Mouse (Mus musculus) neural tube, embryonic 15.5 days (tissue): ENCODE data around the gene Mrpl53. TPM values are rescaled to one million over a fixed set of nuclear protein-coding genes. Genes with fewer than 3 reads are reported as not detected.
A peak's percentile ranks its signal among the peaks of the same experiment; 100 is the strongest.

Experiments
- ATAC-seq: fragments of 200-750 bp; cut with Nextera tagmentation; 2 replicates; pipeline ENCODE4 v1.8.0; 2017; ENCODE audit warnings: mild to moderate bottlenecking, moderate TSS enrichment, moderate library complexity; ENCODE audit not compliant: low FRiP score
- H3K27ac ChIP-seq: fragments of 300-500 bp; sonication (generic); replicated peaks from 2 replicates; pipeline ENCODE4 v1.5.1; 2015; ENCODE audit warnings: mild to moderate bottlenecking, inconsistent platforms
- H3K27me3 ChIP-seq: fragments of 300-500 bp; sonication (generic); replicated peaks from 2 replicates; pipeline ENCODE4 v1.6.1; 2015; ENCODE audit warnings: inconsistent platforms
- H3K36me3 ChIP-seq: fragments of 300-500 bp; sonication (generic); 2 replicates; pipeline ENCODE4 v1.6.1; 2015; ENCODE audit warnings: inconsistent platforms
- H3K4me1 ChIP-seq: fragments of 300-500 bp; sonication (generic); 2 replicates; pipeline ENCODE4 v1.6.1; 2015; ENCODE audit warnings: inconsistent platforms
- H3K4me2 ChIP-seq: fragments of 300-500 bp; sonication (generic); 2 replicates; pipeline ENCODE4 v1.6.1; 2015; ENCODE audit warnings: inconsistent platforms, mild to moderate bottlenecking, moderate library complexity
- H3K4me3 ChIP-seq: fragments of 300-500 bp; sonication (generic); replicated peaks from 2 replicates; pipeline ENCODE4 v1.5.1; 2015; ENCODE audit warnings: mild to moderate bottlenecking, inconsistent platforms
- H3K9ac ChIP-seq: fragments of 300-500 bp; sonication (generic); replicated peaks from 2 replicates; pipeline ENCODE4 v1.6.1; 2015; ENCODE audit warnings: mild to moderate bottlenecking, inconsistent platforms
- H3K9me3 ChIP-seq: fragments of 300-500 bp; sonication (generic); replicated peaks from 2 replicates; pipeline ENCODE4 v1.6.1; 2016; ENCODE audit warnings: inconsistent platforms
- WGBS: fragments of 180-500 bp; shearing (Covaris S2); methylation state at CpG from one replicate; pipeline ENCODE4 v1.1.7; 2015; ENCODE audit warnings: mixed read lengths; 5-methylcytosine and 5-hydroxymethylcytosine counted together
- polyA plus RNA-seq: library from polyadenylated mRNA; unstranded; fragments of >200 nt; fragmentation: Nextera tagmentation; extraction: Ambion mirVana; gene quantifications from 2 replicates; pipeline ENCODE4 v1.2.1, GENCODE M21; 2015

Mrpl53 gene
- polyA plus RNA-seq, 1 experiment from 2014 or later = 123 TPM

DNA sequence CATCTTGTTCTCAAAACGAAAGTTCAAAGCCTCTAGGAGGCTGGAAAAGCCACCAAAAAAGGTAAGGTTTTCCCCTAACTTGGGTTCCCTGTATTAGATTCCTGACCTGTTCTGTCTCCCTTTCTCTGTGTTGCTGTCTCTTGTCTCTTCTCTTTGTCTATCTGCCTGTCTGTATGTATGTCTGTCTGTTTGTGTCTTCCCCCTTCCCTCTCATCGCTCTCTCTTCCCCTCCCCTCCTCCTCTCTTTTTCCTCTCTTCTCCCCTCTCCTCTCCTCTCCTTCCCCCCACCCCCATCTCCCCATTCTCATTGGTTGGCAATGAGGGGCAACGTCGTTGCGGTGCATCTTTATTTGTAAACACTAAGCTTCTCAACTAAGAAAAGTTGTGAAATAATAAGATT lies 16.5 kb downstream of the Mrpl53 start, which contains the start of gene Ino80b:
Gene Ino80b (minus strand): TSS at position 101 of the 400 bp plus-strand sequence.
- peak within 1 kb of the TSS; percentile 55 for H3K9ac ChIP-seq
- no peaks in the 10 kb centered on the region for H3K27me3 ChIP-seq
- ATAC-seq = no peak
- H3K27ac ChIP-seq = peak within 1 kb of the TSS; percentile 54; the same call in 1 of the 2 replicates
- H3K4me2 ChIP-seq = peak within 1 kb of the TSS; percentile 90
- H3K4me3 ChIP-seq = peak within 1 kb of the TSS; percentile 72
- H3K36me3 ChIP-seq = no peaks in the 10 kb centered on the region
- H3K4me1 ChIP-seq = peaks cover 32% of the 10 kb centered on the region
- H3K9me3 ChIP-seq = no peaks in the 10 kb centered on the region
- WGBS = 23% methylated on average over 5 of the region's 5 CpGs

DNA sequence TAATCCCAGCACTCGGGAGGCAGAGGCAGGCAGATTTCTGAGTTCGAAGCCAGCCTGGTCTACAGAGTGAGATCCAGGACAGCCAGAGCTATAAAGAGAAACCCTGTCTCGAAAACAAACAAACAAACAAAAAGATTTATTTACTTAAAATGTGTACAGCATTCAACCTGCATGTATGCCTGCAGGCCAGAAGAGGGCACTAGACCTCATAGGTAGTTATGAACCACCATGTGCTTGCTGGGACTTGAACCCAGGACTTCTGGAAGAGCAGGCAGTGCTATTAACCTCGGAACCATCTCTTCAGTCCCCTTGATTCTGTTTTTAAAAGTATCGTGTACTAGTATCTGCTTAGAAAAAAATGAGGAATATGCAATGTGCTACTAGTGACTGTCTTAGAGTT lies 18.6 kb downstream of the Mrpl53 start:
- H3K27ac ChIP-seq = no peak overlapping the region
- no peak overlapping the region for H3K4me2 ChIP-seq
- H3K36me3 ChIP-seq = no peaks in the 10 kb centered on the region
- peaks cover 21% of the 10 kb centered on the region for H3K4me1 ChIP-seq
- no peaks in the 10 kb centered on the region; the same call in 1 of the 2 replicates for H3K27me3 ChIP-seq
- ATAC-seq = no peak
- H3K9me3 ChIP-seq = no peaks in the 10 kb centered on the region
- no peak overlapping the region for H3K4me3 ChIP-seq
- WGBS = 92% methylated on average over 5 of the region's 5 CpGs
- no peak overlapping the region for H3K9ac ChIP-seq

DNA sequence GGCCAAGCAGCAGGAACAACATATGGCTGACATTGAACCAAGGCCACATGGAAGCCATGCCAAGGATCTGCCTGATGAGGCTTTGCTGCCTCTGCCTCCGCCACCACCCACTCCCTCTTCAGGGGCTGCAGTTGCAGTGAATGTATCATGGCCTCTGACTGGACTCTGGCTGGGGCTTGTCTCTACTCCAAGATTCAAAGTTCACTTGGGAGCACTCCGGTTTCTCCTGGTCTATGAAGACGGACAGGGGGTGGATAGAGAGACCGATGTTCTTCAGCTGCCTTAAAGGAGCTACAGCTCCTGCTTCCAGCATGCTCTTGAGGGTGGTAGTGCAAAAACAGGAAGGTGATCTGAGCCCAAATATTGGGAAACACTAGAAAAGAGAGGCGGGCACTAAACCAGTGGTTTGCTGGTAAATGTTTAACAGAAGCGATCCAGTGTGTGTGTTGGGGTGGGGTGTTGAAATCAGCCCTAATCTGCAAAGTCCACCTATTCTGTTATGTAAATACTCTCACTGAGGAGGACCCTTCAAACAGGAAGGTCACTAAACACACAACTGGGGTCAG lies 22.7 kb downstream of the Mrpl53 start:
- Histone ChIP-seq H3K27ac (no peak overlapping the region), H3K9me3 (no peaks in the 10 kb centered on the region), H3K4me1 (peaks cover 8% of the 10 kb centered on the region), H3K9ac (no peak overlapping the region), H3K36me3 (no peaks in the 10 kb centered on the region), H3K27me3 (peaks cover 10% of the 10 kb centered on the region), H3K4me3 (no peak overlapping the region), H3K4me2 (no peak overlapping the region)
- ATAC-seq = no peak
- 72% methylated on average over 6 of the region's 6 CpGs for WGBS

DNA sequence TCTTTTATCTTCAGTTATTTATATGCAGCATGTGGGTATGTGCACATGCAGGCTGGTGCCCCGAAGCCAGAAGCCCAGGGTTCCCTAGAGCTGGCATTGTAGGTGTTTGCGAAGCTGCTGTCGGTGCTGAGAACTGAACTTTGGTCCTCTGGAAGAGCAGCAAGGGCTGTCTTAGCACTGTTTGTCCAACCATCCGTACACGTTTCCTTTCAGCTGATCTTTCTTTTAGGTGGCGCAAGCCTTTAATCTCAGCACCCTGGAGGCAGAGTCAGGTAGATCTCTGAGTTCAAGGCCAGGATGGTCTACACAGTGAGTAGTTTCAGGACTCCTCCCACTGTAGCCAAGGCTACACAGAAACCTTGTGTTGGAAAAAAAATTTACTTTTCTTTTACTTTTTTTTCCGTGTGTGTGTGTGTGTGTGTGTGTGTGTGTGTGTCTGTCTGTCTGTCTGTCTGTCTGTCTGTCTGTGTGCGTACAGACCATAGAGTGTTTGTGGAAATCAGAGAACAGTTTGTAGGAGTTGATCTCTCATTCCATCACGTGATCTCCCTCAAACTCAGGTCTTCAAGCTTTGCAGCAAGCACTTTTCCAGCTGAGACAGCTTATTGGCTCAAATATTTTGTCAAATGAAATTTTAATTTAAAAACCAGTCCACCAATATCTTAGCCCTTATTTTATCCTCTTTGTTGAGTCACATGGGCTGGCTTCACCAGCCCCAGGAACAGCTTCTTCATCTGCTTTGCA lies 23.5 kb downstream of the Mrpl53 start:
- peaks cover 11% of the 10 kb centered on the region for H3K27me3 ChIP-seq
- no peak overlapping the region for H3K9ac ChIP-seq
- no peaks in the 10 kb centered on the region for H3K9me3 ChIP-seq
- no peaks in the 10 kb centered on the region for H3K36me3 ChIP-seq
- 89% methylated on average over 9 of the region's 9 CpGs for WGBS
- H3K4me3 ChIP-seq = no peak overlapping the region
- H3K27ac ChIP-seq = no peak overlapping the region
- H3K4me1 ChIP-seq = peaks cover 15% of the 10 kb centered on the region
- no peak for ATAC-seq
- no peak overlapping the region for H3K4me2 ChIP-seq

DNA sequence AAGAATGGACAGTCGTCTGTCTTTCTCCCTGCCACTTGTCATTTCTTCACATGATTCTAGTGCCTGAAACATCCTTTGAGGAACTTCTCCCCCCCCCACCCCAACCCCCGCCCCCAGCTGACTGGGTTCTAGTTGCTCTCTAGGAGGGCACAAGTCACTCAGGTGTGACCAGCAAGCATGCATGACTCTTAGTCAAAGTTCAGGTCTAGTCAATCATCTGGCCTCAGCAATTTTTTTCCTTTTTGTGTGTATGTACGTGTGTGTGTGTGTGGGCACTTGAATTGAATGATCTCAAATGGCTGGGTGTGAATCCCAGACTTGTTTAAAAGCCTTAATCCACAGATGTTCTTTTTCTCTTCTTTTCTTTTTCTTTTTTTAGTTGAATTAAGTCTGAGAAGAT lies 25.4 kb downstream of the Mrpl53 start:
- Histone ChIP-seq H3K27me3 (peaks cover 11% of the 10 kb centered on the region), H3K36me3 (no peaks in the 10 kb centered on the region), H3K27ac (no peak overlapping the region), H3K9ac (no peak overlapping the region), H3K4me1 (peaks cover 32% of the 10 kb centered on the region), H3K4me3 (no peak overlapping the region), H3K4me2 (no peak overlapping the region), H3K9me3 (no peaks in the 10 kb centered on the region)
- WGBS = 71% methylated on average over 3 of the region's 3 CpGs
- no peak for ATAC-seq

DNA sequence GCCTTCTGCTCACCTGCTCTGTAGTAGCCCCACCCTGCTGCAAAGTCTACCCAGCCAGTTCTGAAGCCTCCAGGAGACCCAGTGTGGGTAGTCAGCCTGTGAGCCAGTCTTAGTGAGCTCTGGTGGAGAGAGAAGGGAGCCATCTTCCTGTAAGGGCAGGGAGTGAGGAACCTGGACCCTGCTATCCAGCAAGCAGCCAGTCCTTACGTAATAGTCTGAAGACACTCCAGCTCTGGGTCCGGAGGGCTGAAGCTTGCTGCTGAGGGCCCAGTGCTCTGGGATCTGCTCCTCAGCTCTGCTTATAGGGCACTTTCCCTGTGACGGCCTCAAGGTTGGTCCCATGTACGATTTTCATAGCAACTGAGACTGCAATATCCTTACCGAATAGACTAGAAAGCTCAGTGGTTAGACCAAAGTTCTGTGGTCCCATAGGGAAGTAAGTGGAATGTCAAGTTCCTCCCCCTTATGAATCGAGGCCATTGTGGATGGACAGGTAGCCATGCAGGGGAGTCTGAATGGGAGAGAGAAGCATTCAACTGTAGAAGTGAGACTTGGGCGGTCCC lies 26.2 kb downstream of the Mrpl53 start, which contains the start of gene Rtkn:
Gene Rtkn (plus strand): TSS at position 513 of the 563 bp plus-strand sequence.
- peak within 1 kb of the TSS; percentile 47 for H3K4me2 ChIP-seq
- ATAC-seq = no peak
- WGBS = 59% methylated on average over 7 of the region's 7 CpGs
- H3K9me3 ChIP-seq = no peaks in the 10 kb centered on the region
- H3K4me3 ChIP-seq = peak within 1 kb of the TSS; percentile 29
- H3K9ac ChIP-seq = peak within 1 kb of the TSS; percentile 27; the same call in 1 of the 2 replicates
- peaks cover 11% of the 10 kb centered on the region for H3K27me3 ChIP-seq
- peak within 1 kb of the TSS; percentile 81; the same call in 1 of the 2 replicates for H3K27ac ChIP-seq
- H3K4me1 ChIP-seq = peaks cover 39% of the 10 kb centered on the region
- no peaks in the 10 kb centered on the region for H3K36me3 ChIP-seq

DNA sequence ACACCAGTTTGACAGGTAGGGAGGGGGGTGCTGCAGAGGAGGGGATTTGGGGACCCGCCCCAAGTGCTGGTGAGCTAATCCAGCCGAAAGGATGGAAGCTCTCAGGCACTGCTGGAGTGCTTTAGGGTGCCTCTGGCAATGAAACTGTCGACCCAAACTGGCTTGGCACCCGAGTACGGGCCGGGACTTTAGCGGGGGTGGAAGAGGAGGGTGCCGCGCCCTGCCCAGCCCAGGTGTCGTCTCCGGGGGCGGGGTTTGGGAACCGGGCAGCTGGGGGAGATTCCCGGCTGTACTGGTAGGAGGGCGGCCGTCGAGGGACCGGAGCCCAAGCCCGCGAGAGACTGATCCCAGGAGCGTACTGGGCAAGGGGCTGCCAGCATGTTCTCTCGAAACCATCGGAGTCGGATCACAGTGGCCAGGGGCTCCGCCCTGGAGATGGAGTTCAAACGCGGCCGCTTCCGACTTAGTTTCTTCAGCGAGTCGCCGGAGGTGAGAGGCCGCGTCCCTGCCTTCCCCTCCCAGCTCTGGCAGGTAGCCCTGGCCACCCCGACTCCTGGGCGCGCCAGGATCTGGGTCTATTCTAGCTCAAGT lies 26.8 kb downstream of the Mrpl53 start:
- peaks cover 11% of the 10 kb centered on the region for H3K27me3 ChIP-seq
- no peaks in the 10 kb centered on the region for H3K36me3 ChIP-seq
- peak overlapping the region; percentile 81; the same call in 1 of the 2 replicates for H3K27ac ChIP-seq
- peaks cover 42% of the 10 kb centered on the region for H3K4me1 ChIP-seq
- no peaks in the 10 kb centered on the region for H3K9me3 ChIP-seq
- 7% methylated on average over 37 of the region's 37 CpGs for WGBS
- peak overlapping the region; percentile 47 for H3K4me2 ChIP-seq
- H3K9ac ChIP-seq = peak overlapping the region; percentile 27; the same call in 1 of the 2 replicates
- ATAC-seq = no peak
- H3K4me3 ChIP-seq = peak overlapping the region; percentile 29

DNA sequence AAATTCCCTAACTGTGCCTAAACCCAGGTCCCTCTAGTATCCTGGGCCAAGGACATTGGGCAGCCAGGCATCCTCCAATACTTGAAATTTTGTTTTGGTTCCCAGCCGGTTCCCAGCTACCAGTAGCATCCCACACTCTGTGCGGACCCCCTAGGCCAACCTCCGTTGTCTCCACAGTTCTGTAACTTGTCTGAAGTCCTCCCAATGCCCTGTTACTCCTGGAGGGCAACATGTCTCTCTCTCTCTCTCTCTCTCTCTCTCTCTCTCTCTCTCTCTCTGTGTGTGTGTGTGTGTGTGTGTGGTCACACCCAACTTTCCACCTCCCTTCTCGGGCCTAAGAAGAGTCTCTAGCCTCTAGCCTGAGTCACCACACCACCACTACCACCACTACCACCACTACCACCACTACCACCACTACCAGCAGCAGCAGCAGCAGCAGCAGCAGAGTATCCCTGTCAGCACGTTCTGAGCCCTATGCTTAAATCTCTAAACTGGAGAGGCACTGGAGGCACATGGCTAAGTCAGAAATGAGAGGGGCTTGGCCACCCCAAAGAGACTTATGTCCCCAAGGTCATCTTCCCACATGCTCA lies 27.5 kb downstream of the Mrpl53 start:
- Histone ChIP-seq H3K27ac (peak overlapping the region; percentile 81), H3K9me3 (no peaks in the 10 kb centered on the region), H3K27me3 (peaks cover 11% of the 10 kb centered on the region), H3K9ac (peak overlapping the region; percentile 27; the same call in 1 of the 2 replicates), H3K36me3 (no peaks in the 10 kb centered on the region), H3K4me3 (peak overlapping the region; percentile 29), H3K4me1 (peaks cover 42% of the 10 kb centered on the region), H3K4me2 (peak overlapping the region; percentile 47)
- no peak; the same call in 1 of the 2 replicates for ATAC-seq
- WGBS = 24% methylated on average over 5 of the region's 5 CpGs

DNA sequence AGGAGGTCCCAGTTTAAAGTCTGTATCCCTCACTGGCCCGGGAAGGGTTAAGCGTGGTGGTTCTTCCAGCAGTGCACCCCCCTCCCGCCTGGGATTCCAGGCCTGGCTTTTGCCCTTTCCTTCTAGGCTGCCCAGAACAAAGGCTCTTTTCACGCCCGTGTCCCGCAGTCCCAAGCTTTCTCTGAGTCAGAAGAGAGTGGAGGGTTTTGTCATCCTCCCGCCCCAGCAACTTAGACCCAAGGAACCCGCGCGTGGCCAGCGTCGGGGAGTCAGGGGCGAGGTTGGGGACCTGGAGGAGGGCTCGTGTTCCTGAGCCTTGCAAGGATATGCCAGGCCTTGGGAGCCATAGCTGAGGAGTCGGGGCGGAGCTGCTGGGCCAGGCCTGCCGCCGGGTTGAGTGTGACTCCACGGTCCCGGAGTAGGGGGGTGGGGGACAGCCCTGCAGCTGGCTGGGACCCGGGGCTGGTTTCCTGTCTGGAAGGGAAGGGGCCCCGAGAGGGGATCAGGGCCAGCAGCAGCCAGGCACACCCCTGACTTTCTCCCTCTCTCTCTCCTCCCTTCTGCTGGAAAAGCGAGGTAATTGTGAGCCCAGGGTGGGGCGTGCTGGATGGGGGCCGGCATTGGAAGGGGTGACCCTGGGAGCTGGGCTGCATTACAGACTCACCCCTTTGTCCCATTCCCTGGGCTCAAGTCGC lies 28.2 kb downstream of the Mrpl53 start:
- WGBS = 1% methylated on average over 26 of the region's 26 CpGs
- Histone ChIP-seq H3K36me3 (no peaks in the 10 kb centered on the region), H3K4me1 (peaks cover 45% of the 10 kb centered on the region), H3K27ac (peak overlapping the region; percentile 81), H3K27me3 (peaks cover 11% of the 10 kb centered on the region; the same call in 1 of the 2 replicates), H3K4me2 (peak overlapping the region; percentile 47), H3K4me3 (peak overlapping the region; percentile 29), H3K9ac (peak overlapping the region; percentile 31), H3K9me3 (no peaks in the 10 kb centered on the region)
- peak; percentile 56 for ATAC-seq

DNA sequence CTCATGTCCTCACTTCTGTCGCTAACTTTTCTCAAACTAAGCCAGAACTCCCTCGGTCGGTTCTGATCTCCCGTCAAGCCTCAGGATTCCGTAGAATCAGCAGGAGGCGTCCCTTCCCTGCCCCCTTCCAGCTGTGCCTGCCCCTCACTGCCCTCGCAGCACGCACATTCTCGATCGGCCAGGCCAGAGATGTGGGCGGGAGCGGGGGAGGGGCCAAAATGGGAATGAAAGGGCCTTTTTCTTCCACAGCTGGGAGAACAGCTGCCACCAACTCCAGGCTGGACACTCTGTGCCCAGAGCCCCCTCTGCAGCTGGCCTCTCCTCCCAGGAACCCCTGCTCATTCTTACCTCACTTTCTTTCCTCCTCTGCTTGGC lies 28.7 kb downstream of the Mrpl53 start:
- Histone ChIP-seq H3K4me3 (peak overlapping the region; percentile 29), H3K27me3 (peaks cover 11% of the 10 kb centered on the region; the same call in 1 of the 2 replicates), H3K27ac (peak overlapping the region; percentile 81), H3K4me2 (peak overlapping the region; percentile 47), H3K9me3 (no peaks in the 10 kb centered on the region), H3K36me3 (no peaks in the 10 kb centered on the region), H3K4me1 (peaks cover 50% of the 10 kb centered on the region), H3K9ac (peak overlapping the region; percentile 31)
- WGBS = under 1% methylated on average over 12 of the region's 12 CpGs
- ATAC-seq = peak; percentile 51

DNA sequence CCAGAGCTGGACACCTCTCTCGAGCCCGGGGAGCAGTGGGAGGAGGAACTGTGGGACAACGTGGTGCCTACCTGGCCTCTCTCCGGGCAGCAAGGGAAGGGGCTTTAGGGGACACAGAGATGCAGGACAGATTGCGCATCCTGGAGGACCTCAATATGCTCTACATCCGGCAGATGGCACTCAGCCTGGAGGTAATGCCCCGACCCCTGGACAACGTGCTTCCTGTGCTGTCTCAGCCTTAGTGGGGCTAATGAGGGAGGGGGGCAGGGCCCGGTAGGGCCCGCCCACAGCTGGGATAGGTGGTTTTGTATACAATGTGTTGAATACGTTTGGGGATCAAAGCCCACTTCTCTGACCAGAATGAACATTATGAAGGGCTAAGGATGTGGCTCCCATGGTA lies 29.2 kb downstream of the Mrpl53 start:
- H3K4me2 ChIP-seq = peak overlapping the region; percentile 47
- peaks cover 55% of the 10 kb centered on the region for H3K4me1 ChIP-seq
- H3K27ac ChIP-seq = peak overlapping the region; percentile 81
- peak; percentile 26 for ATAC-seq
- no peaks in the 10 kb centered on the region for H3K9me3 ChIP-seq
- H3K4me3 ChIP-seq = peak overlapping the region; percentile 29
- 0% methylated on average over 11 of the region's 11 CpGs for WGBS
- no peaks in the 10 kb centered on the region for H3K36me3 ChIP-seq
- H3K27me3 ChIP-seq = peaks cover 11% of the 10 kb centered on the region; the same call in 1 of the 2 replicates
- H3K9ac ChIP-seq = peak overlapping the region; percentile 31
